Mouse (Mus musculus): ENCODE data around the gene Gtf2ird2.

The Gtf2ird2 gene

GRCm38 (mm10) chr5:134182735-134183134, 1.1 kb upstream of the Gtf2ird2 start:
- DNase-seq (ENCODE audit: low spot score in 2 of 2) = no peak

GRCm38 (mm10) chr5:134183162-134183561, 657 bp upstream of the Gtf2ird2 start:
- DNase-seq (ENCODE audit: low spot score in 2 of 2) = no peak

- no peak for DNase-seq (ENCODE audit: low spot score in 2 of 2)
Measured at GRCm38 (mm10) chr5:134186059-134186458, 2.2 kb downstream of the Gtf2ird2 start.

GRCm38 (mm10) chr5:134186961-134187731, 3.3 kb downstream of the Gtf2ird2 start:
- peak; percentile 37 to 45 for DNase-seq (ENCODE audit: low spot score in 2 of 2)

GRCm38 (mm10) chr5:134188571-134188970, 4.8 kb downstream of the Gtf2ird2 start:
- no peak for DNase-seq (ENCODE audit: low spot score in 2 of 2)

GRCm38 (mm10) chr5:134193664-134194063, 9.8 kb downstream of the Gtf2ird2 start:
- no peak for DNase-seq (ENCODE audit: low spot score in 2 of 2)

- DNase-seq (ENCODE audit: low spot score in 2 of 2) = no peak
Measured at GRCm38 (mm10) chr5:134206721-134207120, 22.9 kb downstream of the Gtf2ird2 start.

- DNase-seq (ENCODE audit: low spot score in 2 of 2) = no peak
Measured at GRCm38 (mm10) chr5:134209931-134210554, 26.2 kb downstream of the Gtf2ird2 start.

- no peak for DNase-seq (ENCODE audit: low spot score in 2 of 2)
Measured at GRCm38 (mm10) chr5:134214021-134214806, 30.4 kb downstream of the Gtf2ird2 start.

- DNase-seq (ENCODE audit: low spot score in 2 of 2) = no peak
Measured at GRCm38 (mm10) chr5:134217900-134218299, 34.1 kb downstream of the Gtf2ird2 start.

- no peak for DNase-seq (ENCODE audit: low spot score in 2 of 2)
Measured at GRCm38 (mm10) chr5:134221278-134221677, 37.5 kb downstream of the Gtf2ird2 start.

GRCm38 (mm10) chr5:134221708-134222150, 37.9 kb downstream of the Gtf2ird2 start:
- DNase-seq (ENCODE audit: low spot score in 2 of 2) = no peak

GRCm38 (mm10) chr5:134225110-134225901, 41.5 kb downstream of the Gtf2ird2 start:
- no peak for DNase-seq (ENCODE audit: low spot score in 2 of 2)

- DNase-seq (ENCODE audit: low spot score in 2 of 2) = no peak
Measured at GRCm38 (mm10) chr5:134226946-134227345, 43.1 kb downstream of the Gtf2ird2 start.

GRCm38 (mm10) chr5:134227574-134228248, 43.9 kb downstream of the Gtf2ird2 start:
- DNase-seq (ENCODE audit: low spot score in 2 of 2) = no peak

- DNase-seq (ENCODE audit: low spot score in 2 of 2) = no peak
Measured at GRCm38 (mm10) chr5:134228249-134228638, 44.4 kb downstream of the Gtf2ird2 start.

GRCm38 (mm10) chr5:134229391-134229790, 45.6 kb downstream of the Gtf2ird2 start, which contains the start of gene Ncf1:
TSS of gene Ncf1 (minus strand) at chr5:134229625.
- no peak for DNase-seq (ENCODE audit: low spot score in 2 of 2)

GRCm38 (mm10) chr5:134231376-134231775, 47.6 kb downstream of the Gtf2ird2 start:
- DNase-seq (ENCODE audit: low spot score in 2 of 2) = no peak

GRCm38 (mm10) chr5:134232111-134232510, 48.3 kb downstream of the Gtf2ird2 start:
- DNase-seq (ENCODE audit: low spot score in 2 of 2) = no peak

- DNase-seq (ENCODE audit: low spot score in 2 of 2) = no peak
Measured at GRCm38 (mm10) chr5:134232568-134232967, 48.7 kb downstream of the Gtf2ird2 start.

GRCm38 (mm10) chr5:134233244-134233651, 49.4 kb downstream of the Gtf2ird2 start:
- DNase-seq (ENCODE audit: low spot score in 2 of 2) = no peak

All from frontal cortex, postnatal 25 days (tissue).